Mouse (Mus musculus): ENCODE data around the gene Rpl13a. TPM values are rescaled to one million over a fixed set of nuclear protein-coding genes. Genes with fewer than 3 reads are reported as not detected.

Gene Rpl13a
- polyA plus RNA-seq, 1 experiment from 2014 or later: 1,305 TPM

DNA sequence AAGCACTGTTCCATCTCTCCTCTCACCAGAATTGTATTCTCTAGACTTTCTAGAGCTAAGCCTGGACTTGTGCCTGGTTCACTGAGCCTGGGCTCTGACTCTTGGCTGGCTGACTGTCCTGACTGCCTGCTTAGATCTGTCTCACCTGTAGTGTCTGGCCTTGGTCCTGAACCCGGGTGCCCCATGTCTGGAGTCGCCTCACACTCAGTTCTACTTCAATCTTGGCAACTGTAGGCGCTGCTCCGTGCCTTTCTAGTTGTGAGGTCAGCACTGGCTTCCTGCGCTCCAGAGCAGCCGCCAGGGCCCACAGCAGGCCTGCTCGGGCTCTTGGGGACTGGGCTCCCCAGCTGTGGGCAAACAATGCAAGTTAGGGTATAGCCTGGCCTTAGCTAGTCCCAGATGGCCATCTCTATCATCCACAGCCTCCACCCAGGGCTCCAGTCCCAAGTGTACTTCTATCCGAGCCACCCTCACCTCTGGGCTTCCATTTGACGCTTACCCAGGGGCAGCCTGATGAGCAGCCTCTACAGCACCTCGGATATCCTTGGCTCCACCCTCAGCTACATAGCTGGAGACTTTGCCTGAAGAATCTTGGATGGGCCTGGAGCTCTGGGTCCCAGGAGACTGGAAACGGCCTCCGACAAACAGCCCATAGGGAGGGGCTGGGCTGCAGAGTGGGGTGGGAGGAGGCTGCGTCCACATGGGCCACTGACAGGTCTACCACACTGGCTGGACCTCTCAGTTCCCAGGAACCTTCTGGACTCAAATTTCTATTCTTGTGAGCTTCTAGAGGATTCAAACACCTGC is 16.0 kb upstream of the Rpl13a start:
- no peak overlapping the region for H3K4me3 ChIP-seq
- H3K27me3 ChIP-seq: no peaks in the 10 kb centered on the region
- H3K9me3 ChIP-seq: no peaks in the 10 kb centered on the region
- peaks cover 76% of the 10 kb centered on the region for H3K36me3 ChIP-seq
- H3K27ac ChIP-seq: no peak overlapping the region
- no peak overlapping the region for H3K4me2 ChIP-seq (replicated peaks)
- 0 out of 2 replicates have a peak overlapping the region, but pooled peaks have one; percentile 35 for H3K9ac ChIP-seq
- 90% methylated on average over 13 of the region's 13 CpGs for WGBS
- H3K4me1 ChIP-seq: no peaks in the 10 kb centered on the region
- ATAC-seq (ENCODE audit: low FRiP score, low read depth): no peak

DNA sequence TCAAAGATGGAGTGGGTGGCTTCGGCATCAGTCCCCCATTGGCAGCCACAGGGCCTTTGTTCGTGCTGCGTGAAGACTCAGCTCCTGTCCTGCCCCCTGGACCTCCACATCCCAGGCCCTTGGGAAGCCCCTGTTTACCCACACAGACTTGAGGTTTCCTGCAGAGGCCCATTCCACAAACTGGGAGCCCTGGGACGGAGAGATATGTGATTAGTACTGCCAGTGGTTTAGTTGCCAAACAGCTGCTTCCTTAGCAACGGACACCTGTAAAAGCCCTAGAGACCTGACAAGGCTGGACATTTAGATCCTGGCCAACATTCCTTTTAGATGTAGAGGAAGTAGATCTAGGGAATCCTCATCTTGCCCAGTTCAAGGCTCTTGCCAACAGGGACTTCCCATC is 13.4 kb upstream of the Rpl13a start:
- H3K27ac ChIP-seq: no peak overlapping the region

DNA sequence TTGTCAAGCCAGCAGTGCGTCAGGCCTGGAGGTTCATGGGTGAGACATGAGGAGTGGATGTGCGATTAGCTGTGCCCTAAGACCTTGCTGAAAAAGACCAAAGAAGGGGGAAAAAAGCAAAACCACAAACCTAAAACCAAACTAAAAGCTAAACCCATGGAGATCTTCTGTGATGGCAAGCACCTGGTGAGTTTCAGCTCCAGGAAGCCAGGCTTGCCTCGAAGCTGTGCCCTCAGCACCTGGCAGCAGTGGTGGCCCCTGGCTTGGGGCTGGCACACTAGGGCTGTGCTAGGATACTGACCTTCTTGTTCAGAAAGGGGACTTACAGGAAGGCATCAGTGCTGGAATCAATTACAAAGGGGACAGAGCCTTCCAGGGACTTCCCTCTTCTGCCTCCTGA is 12.8 kb upstream of the Rpl13a start:
- ATAC-seq (ENCODE audit: low FRiP score, low read depth): no peak
- Histone ChIP-seq H3K27me3 (peaks cover 13% of the 10 kb centered on the region), H3K27ac (no peak overlapping the region), H3K4me1 (no peaks in the 10 kb centered on the region), H3K36me3 (peaks cover 51% of the 10 kb centered on the region), H3K9me3 (no peaks in the 10 kb centered on the region), H3K4me3 (no peak overlapping the region), H3K4me2 (replicated peaks) (no peak overlapping the region), H3K9ac (no peak overlapping the region)
- 86% methylated on average over 3 of the region's 3 CpGs for WGBS

More for the DNA sequence above, 13.4 kb upstream of the Rpl13a start:
- no peak for ATAC-seq (ENCODE audit: low FRiP score, low read depth)
- peaks cover 9% of the 10 kb centered on the region for H3K27me3 ChIP-seq
- H3K9me3 ChIP-seq: no peaks in the 10 kb centered on the region
- no peaks in the 10 kb centered on the region for H3K4me1 ChIP-seq
- WGBS: 90% methylated on average over 5 of the region's 5 CpGs
- no peak overlapping the region for H3K4me2 ChIP-seq (replicated peaks)
- H3K36me3 ChIP-seq: peaks cover 57% of the 10 kb centered on the region
- H3K9ac ChIP-seq: no peak overlapping the region
- H3K4me3 ChIP-seq: no peak overlapping the region

DNA sequence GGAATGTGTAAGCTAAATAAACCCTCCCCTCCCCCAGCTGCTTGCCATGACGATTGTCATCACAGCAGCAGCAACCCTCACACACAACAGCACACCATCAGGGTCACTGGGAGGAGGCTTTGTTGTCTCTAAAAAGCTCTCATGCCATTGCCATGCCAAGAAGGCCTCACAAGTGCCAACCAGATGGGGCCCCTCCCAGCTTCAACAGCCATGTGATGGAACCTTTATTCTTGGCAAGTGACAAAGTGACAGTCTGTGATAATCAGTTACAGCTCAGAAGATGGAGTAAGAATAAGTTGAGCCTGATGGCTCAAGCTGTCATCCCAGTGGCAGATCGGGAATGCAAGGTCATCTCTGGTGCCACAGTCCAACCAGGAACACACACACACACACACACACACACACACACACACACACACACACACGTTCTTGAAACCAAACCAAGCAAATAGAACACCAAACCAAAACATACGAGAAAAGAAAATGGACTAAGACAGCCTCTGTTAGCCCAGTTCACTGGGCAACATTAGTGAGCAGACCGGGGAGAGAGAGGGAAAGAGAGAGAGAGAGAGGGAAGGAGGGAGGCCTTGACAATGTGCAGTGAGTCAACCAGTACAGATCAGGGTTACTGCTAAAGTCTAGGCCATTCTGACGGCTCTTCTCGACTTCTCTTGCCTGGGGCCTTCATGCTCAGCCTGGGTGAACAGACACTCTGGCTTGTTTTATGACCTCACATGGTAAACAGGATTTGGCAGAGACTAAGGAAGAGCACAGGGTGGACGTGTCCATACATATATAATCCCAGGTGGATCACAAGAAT is 11.6 kb upstream of the Rpl13a start:
- ATAC-seq (ENCODE audit: low FRiP score, low read depth): no peak
- Histone ChIP-seq H3K4me2 (replicated peaks) (no peak overlapping the region), H3K4me1 (0 out of 2 replicates have a peak, but pooled peaks cover 7% of the 10 kb centered on the region), H3K27me3 (peaks cover 21% of the 10 kb centered on the region), H3K4me3 (no peak overlapping the region), H3K27ac (no peak overlapping the region), H3K9me3 (no peaks in the 10 kb centered on the region), H3K9ac (no peak overlapping the region), H3K36me3 (peaks cover 39% of the 10 kb centered on the region)
- 69% methylated on average over 8 of the region's 8 CpGs for WGBS

DNA sequence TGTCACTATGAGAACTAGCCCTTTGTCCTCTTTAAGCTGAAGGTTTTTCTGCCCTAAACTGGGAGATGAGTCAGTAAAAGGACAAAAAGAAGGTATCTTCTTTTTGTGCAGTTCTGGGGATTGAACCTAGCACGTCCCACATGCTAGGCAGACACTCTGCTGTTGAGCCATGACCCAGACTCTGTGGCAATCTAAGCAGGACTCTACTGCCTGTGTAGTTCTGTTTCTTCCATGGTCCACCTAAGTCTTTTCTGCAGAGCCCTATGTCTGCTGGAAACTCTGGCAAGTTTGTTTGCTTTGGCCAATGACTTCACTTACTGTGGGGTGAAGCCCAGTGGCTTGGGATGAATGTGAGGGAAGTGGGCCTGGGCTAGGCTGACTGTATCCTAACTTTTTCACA is 9.8 kb upstream of the Rpl13a start:
- Histone ChIP-seq H3K9ac (0 out of 2 replicates have a peak overlapping the region, but pooled peaks have one; percentile 19), H3K4me1 (0 out of 2 replicates have a peak, but pooled peaks cover 7% of the 10 kb centered on the region), H3K27me3 (peaks cover 31% of the 10 kb centered on the region), H3K27ac (no peak overlapping the region), H3K9me3 (no peaks in the 10 kb centered on the region), H3K4me2 (replicated peaks) (no peak overlapping the region), H3K36me3 (peaks cover 21% of the 10 kb centered on the region), H3K4me3 (no peak overlapping the region)
- no peak for ATAC-seq (ENCODE audit: low FRiP score, low read depth)
- WGBS: 79% methylated on average over 1 of the region's 1 CpGs

DNA sequence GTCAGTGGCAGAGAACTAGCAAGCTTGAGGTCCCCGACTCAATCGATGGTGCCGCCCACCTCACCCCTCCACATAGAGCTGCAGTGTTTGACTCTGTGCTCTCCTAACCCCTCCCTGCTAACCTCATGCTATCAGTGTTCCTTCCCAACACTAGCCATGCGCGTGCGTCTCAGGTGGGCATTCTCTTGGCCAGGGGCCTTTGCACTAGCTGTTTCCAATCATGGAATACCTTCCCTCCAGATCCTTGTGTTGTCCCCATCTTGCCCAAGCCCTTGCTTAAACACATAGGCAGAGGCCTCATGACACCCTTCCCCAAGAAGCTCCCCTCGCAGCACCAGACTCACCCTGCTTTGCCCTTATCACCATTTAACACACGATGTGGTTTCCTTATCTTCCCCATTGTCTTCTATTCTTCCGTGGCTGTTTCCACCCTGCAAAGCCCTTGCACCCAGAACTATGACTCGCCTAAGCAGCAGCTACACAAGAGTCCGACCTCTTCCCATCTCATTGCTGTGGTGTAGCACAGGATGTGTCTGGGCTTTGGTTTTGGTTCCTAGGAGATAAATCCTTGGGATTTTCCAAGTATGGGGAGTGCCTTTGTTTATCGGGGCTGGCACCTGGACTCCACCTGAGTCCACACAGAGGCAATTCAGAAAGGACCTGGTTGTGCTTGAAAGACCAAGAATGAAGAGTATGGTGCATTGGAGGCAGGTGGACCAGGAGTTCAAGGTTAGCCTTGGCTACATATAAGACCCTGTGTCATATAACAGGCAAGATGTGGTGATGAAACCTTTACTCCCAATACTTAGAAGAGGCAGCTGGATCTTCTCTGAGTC is 8.8 kb upstream of the Rpl13a start:
- H3K36me3 ChIP-seq: peaks cover 11% of the 10 kb centered on the region

DNA sequence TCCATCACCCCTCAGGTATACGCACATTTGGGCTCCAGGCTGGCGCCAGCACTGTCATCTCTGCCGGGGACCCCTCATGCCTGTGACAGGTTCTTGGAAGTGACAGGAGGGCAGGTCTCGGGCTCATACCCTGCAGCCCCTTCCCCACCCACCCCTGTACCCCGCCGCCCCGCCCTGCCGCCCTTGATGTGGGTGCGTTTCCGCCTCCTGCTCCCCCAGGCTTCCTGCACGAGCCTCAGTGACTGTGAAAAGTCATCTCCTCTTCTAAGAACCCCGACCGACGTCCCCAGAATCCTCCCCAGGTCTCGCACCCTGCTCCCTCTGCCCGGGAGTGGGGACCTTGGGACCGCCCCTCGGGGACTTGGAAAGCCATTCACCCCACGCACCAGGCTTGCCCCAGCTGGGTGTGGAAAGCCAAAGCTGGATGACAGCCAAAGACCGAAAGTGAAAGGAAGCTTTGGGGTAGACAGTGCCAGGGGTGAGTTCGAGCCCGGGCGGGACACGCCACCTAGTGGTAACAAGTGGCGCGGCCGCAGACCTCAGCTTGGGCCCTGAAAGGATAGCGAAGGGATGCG is 7.5 kb upstream of the Rpl13a start, which contains the start of the genes Gm45713 and Flt3l:
Gene Gm45713 (minus strand): TSS at position 239 of the 575 bp plus-strand sequence.
Gene Flt3l (minus strand): TSS at position 440 of the 575 bp plus-strand sequence.
- H3K4me2 ChIP-seq (replicated peaks): peak within 1 kb of the TSS; percentile 80
- 0 out of 2 replicates have a peak, but pooled peaks cover 7% of the 10 kb centered on the region for H3K4me1 ChIP-seq
- WGBS: 1% methylated on average over 29 of the region's 29 CpGs
- ATAC-seq (ENCODE audit: low FRiP score, low read depth): peak; percentile 77
- H3K27ac ChIP-seq: no peak within 1 kb of the TSS
- no peaks in the 10 kb centered on the region; the same call in 1 of the 2 replicates for H3K36me3 ChIP-seq
- H3K27me3 ChIP-seq: peaks cover 31% of the 10 kb centered on the region
- no peaks in the 10 kb centered on the region for H3K9me3 ChIP-seq
- peak within 1 kb of the TSS; percentile 75 for H3K9ac ChIP-seq
- H3K4me3 ChIP-seq: peak within 1 kb of the TSS; percentile 58

More for the DNA sequence above, 8.8 kb upstream of the Rpl13a start:
- H3K4me2 ChIP-seq (replicated peaks): no peak overlapping the region
- H3K27ac ChIP-seq: no peak overlapping the region
- ATAC-seq (ENCODE audit: low FRiP score, low read depth): no peak
- WGBS: 81% methylated on average over 12 of the region's 12 CpGs
- H3K9me3 ChIP-seq: no peaks in the 10 kb centered on the region
- H3K4me3 ChIP-seq: no peak overlapping the region
- H3K4me1 ChIP-seq: 0 out of 2 replicates have a peak, but pooled peaks cover 7% of the 10 kb centered on the region
- H3K9ac ChIP-seq: no peak overlapping the region
- H3K27me3 ChIP-seq: peaks cover 31% of the 10 kb centered on the region

DNA sequence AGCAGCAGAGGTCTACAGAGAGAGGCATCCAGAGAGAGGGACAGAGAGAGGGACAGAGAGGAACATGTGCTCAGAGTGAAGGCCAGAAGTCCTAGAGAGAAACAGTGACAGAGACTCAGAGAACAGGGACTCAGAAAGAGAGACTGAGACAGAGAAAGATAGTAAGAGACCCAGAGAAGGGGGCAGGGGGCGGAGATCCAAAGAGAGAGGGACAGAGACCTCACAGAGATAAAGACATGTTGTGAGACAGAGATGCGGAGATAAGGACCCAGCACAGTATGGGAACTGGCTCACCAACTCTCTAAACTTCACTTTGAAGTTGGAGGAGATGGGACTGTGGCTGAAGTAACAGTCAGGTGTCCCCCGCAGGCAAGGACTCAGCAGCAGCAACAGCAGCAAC is 6.8 kb upstream of the Rpl13a start:
- H3K36me3 ChIP-seq: no peaks in the 10 kb centered on the region
- H3K9ac ChIP-seq: no peak overlapping the region
- H3K9me3 ChIP-seq: no peaks in the 10 kb centered on the region
- 0 out of 2 replicates have a peak, but pooled peaks cover 7% of the 10 kb centered on the region for H3K4me1 ChIP-seq
- WGBS: 62% methylated on average over 3 of the region's 3 CpGs
- no peak for ATAC-seq (ENCODE audit: low FRiP score, low read depth)
- peak overlapping the region; percentile 58 for H3K4me3 ChIP-seq
- no peak overlapping the region for H3K27ac ChIP-seq
- peaks cover 31% of the 10 kb centered on the region for H3K27me3 ChIP-seq
- H3K4me2 ChIP-seq (replicated peaks): peak overlapping the region; percentile 80

DNA sequence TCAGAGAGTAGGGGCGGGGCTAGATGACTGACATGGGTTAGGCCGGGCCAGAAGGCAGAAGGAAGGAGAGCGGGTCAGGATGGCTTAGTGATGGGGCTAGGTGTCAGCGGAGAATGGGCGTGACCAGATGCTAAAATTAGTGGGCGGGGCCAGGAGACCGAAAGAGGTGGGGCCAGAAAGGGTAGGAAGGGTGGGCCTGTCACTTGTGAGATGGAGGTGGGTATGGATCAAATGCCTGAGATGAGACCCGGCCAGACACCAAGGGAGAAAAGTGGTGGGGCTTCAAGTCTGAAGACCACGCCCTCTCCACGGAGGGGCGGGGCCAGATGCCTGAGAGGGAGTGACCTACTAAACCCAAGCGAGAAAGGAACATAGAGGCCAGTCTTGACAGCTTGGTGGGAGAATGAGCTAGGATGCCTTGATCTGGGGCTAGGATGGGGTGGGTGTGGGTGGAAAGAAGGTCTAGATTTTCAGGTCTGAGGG is 6.0 kb upstream of the Rpl13a start:
- H3K9me3 ChIP-seq: no peaks in the 10 kb centered on the region
- H3K36me3 ChIP-seq: no peaks in the 10 kb centered on the region
- WGBS: 7% methylated on average over 12 of the region's 12 CpGs
- H3K4me3 ChIP-seq: no peak overlapping the region
- H3K9ac ChIP-seq: no peak overlapping the region
- ATAC-seq (ENCODE audit: low FRiP score, low read depth): no peak
- H3K27me3 ChIP-seq: peaks cover 31% of the 10 kb centered on the region
- H3K4me2 ChIP-seq (replicated peaks): 0 out of 2 replicates have a peak overlapping the region, but pooled peaks have one; percentile 3
- peaks cover 11% of the 10 kb centered on the region for H3K4me1 ChIP-seq
- H3K27ac ChIP-seq: no peak overlapping the region

DNA sequence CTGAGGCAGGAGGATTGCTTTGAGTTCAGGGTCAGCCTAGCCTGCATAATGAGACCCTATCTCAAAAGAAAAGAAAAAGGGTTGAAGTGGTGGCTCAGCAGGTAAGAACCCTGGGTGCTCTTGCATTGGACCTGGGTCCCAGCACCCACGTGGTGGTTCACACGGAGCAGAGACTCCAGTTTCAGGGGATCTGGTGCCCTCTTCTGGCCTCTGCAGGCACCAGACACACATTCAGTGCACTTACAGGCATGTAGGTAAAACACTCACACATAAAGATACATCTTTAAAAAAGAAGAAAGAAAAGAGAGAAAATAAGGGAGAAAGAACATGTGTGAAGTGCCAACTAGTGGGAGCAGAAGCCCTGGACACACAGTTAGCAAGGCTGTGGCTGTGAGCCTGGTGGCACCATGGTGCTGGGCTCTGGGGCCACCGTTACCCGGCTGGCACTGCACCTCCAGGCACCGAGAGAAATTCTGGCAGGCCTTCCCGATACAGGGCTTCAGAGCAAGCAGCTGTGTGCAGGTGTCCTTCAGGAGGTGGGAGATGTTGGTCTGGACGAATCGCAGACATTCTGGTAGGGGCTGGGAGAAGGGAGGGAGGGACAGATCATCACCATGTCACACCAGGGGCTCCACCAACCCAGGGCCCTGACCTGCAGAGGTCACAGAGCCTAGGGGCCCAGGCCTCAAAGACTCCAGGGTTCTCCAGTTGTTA is 5.0 kb upstream of the Rpl13a start:
- Histone ChIP-seq H3K27ac (no peak overlapping the region), H3K36me3 (no peaks in the 10 kb centered on the region), H3K9ac (no peak overlapping the region), H3K4me2 (replicated peaks) (no peak overlapping the region), H3K4me3 (no peak overlapping the region), H3K27me3 (peaks cover 31% of the 10 kb centered on the region), H3K4me1 (peaks cover 17% of the 10 kb centered on the region), H3K9me3 (no peaks in the 10 kb centered on the region)
- 77% methylated on average over 8 of the region's 8 CpGs for WGBS
- ATAC-seq (ENCODE audit: low FRiP score, low read depth): no peak
